Mouse (Mus musculus) megakaryocyte, embryonic 14.5 days (primary cell): ENCODE results near the gene Tmem198. TPM values are rescaled to one million over a fixed set of nuclear protein-coding genes. Genes with fewer than 3 reads are reported as not detected.

Source experiments
- H3K27me3 ChIP-seq: replicated peaks from 2 replicates; pipeline ENCODE3; 2012; ENCODE audit warnings: inconsistent platforms
- H3K36me3 ChIP-seq: replicated peaks from 2 replicates; pipeline ENCODE3; 2012; ENCODE audit warnings: low read length, inconsistent platforms, mixed read lengths
- H3K4me1 ChIP-seq: 2 replicates; pipeline ENCODE4 v1.6.1; 2012; ENCODE audit warnings: inconsistent platforms
- H3K4me3 ChIP-seq: replicated peaks from 2 replicates; pipeline ENCODE3; 2012; ENCODE audit warnings: moderate library complexity, mild to moderate bottlenecking, inconsistent platforms
- H3K9me3 ChIP-seq: 2 replicates; pipeline ENCODE4 v1.6.1; 2012; ENCODE audit warnings: inconsistent platforms
- FLI1 ChIP-seq: IDR thresholded peaks from 2 replicates; pipeline ENCODE4 v1.6.1; 2012; ENCODE audit warnings: low read length, inconsistent platforms, mixed read lengths
- GATA1 ChIP-seq: IDR thresholded peaks from 3 replicates; pipeline ENCODE4 v1.6.1; 2012; ENCODE audit warnings: mixed read lengths, low read length, inconsistent platforms, borderline replicate concordance
- polyA plus RNA-seq: library from polyadenylated mRNA; stranded (reverse); fragments of >175 nt; gene quantifications from 2 replicates; pipeline ENCODE4 v1.2.3, GENCODE M21; 2012; ENCODE audit warnings: low replicate concordance; ENCODE audit not compliant: insufficient read depth

The Tmem198 gene
- polyA plus RNA-seq, 1 experiment, result 1.7 TPM

- Histone ChIP-seq H3K9me3 (no peaks in the 10 kb centered on the region), H3K4me1 (peaks cover 36% of the 10 kb centered on the region), H3K36me3 (no peaks in the 10 kb centered on the region), H3K4me3 (peak overlapping the region; percentile 64), H3K27me3 (peaks cover 94% of the 10 kb centered on the region)
- TF ChIP-seq FLI1, result no peak
- no peak for TF ChIP-seq GATA1
Measured at GRCm38 (mm10) chr1:75467215-75467927, 12.0 kb upstream of the Tmem198 start.

DNA sequence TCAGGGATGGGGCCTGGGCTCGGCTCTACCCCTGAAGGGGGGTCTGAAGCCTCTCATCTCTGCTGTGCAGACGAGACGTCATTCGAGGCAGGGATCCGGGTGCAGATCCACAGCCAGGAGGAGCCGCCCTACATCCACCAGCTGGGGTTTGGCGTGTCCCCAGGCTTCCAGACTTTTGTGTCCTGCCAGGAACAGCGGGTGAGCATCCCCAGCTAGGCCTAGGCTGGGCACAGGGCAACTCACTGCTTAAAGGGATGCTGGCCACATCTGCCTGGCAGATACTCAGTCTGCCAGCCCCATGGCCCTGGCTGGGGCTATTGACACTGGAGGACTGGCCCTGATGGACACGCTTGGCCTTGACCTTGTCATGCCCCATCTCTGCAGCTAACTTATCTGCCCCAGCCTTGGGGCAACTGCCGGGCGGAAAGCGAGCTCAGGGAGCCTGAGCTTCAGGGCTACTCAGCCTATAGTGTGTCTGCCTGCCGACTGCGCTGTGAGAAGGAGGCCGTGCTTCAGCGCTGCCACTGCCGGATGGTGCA, 10.0 kb upstream of the Tmem198 start:
- Histone ChIP-seq H3K9me3 (no peaks in the 10 kb centered on the region), H3K4me3 (no peak overlapping the region), H3K27me3 (peaks cover 96% of the 10 kb centered on the region), H3K36me3 (peaks cover 3% of the 10 kb centered on the region), H3K4me1 (peaks cover 21% of the 10 kb centered on the region)
- TF ChIP-seq GATA1, result no peak
- TF ChIP-seq FLI1, result no peak

- Histone ChIP-seq H3K4me1 (peaks cover 32% of the 10 kb centered on the region), H3K27me3 (peaks cover 98% of the 10 kb centered on the region), H3K36me3 (peaks cover 27% of the 10 kb centered on the region), H3K4me3 (no peak overlapping the region), H3K9me3 (no peaks in the 10 kb centered on the region)
- TF ChIP-seq FLI1 (no peak), GATA1 (no peak)
Measured at GRCm38 (mm10) chr1:75476441-75476840, 2.9 kb upstream of the Tmem198 start.

- H3K27me3 ChIP-seq, result peaks cover 97% of the 10 kb centered on the region
- peak overlapping the region; percentile 93 for H3K4me3 ChIP-seq
- H3K4me1 ChIP-seq, result peaks cover 33% of the 10 kb centered on the region
- peaks cover 2% of the 10 kb centered on the region; the same call in 1 of the 2 replicates for H3K9me3 ChIP-seq
- H3K36me3 ChIP-seq, result peaks cover 27% of the 10 kb centered on the region
- TF ChIP-seq GATA1, result no peak
- no peak for TF ChIP-seq FLI1
Measured at GRCm38 (mm10) chr1:75477264-75477965, 1.9 kb upstream of the Tmem198 start.

DNA sequence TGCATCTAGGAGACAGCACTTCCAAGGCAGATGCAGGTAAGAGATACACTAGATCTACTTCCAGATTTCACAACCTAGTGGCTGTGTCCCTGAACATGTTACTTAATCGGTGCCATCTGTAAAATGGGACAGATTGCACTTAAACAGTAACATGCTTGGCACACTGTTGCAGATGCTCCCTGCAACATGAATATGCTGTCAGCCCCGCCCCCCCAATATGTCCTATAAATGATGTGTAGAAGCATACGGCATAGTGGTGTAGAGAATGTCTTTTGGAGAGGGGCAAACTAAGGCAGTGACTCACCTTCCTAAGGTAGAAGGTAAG, 1.4 kb upstream of the Tmem198 start:
- TF ChIP-seq GATA1 (no peak), FLI1 (no peak)
- Histone ChIP-seq H3K9me3 (peaks cover 7% of the 10 kb centered on the region; the same call in 1 of the 2 replicates), H3K36me3 (peaks cover 27% of the 10 kb centered on the region), H3K27me3 (peaks cover 97% of the 10 kb centered on the region), H3K4me1 (peaks cover 35% of the 10 kb centered on the region), H3K4me3 (peak overlapping the region; percentile 93)

- Histone ChIP-seq H3K4me3 (peak overlapping the region; percentile 93), H3K36me3 (peaks cover 27% of the 10 kb centered on the region), H3K27me3 (peaks cover 97% of the 10 kb centered on the region), H3K9me3 (peaks cover 7% of the 10 kb centered on the region; the same call in 1 of the 2 replicates), H3K4me1 (peaks cover 35% of the 10 kb centered on the region)
- TF ChIP-seq GATA1 (no peak), FLI1 (no peak)
Measured at GRCm38 (mm10) chr1:75478497-75478896, 835 bp upstream of the Tmem198 start.

GRCm38 (mm10) chr1:75479635-75479989, 280 bp downstream of the Tmem198 start:
- H3K36me3 ChIP-seq, result peaks cover 22% of the 10 kb centered on the region
- H3K9me3 ChIP-seq, result peaks cover 7% of the 10 kb centered on the region; the same call in 1 of the 2 replicates
- H3K4me3 ChIP-seq, result peak overlapping the region; percentile 93
- peaks cover 97% of the 10 kb centered on the region for H3K27me3 ChIP-seq
- H3K4me1 ChIP-seq, result peaks cover 35% of the 10 kb centered on the region
- TF ChIP-seq FLI1, result no peak
- no peak for TF ChIP-seq GATA1

GRCm38 (mm10) chr1:75480036-75480435, 704 bp downstream of the Tmem198 start:
- no peak for TF ChIP-seq GATA1
- peaks cover 97% of the 10 kb centered on the region for H3K27me3 ChIP-seq
- H3K9me3 ChIP-seq, result peaks cover 7% of the 10 kb centered on the region; the same call in 1 of the 2 replicates
- H3K4me1 ChIP-seq, result peaks cover 35% of the 10 kb centered on the region
- peak overlapping the region; percentile 93 for H3K4me3 ChIP-seq
- peaks cover 17% of the 10 kb centered on the region for H3K36me3 ChIP-seq

GRCm38 (mm10) chr1:75480735-75481134, 1.4 kb downstream of the Tmem198 start:
- Histone ChIP-seq H3K36me3 (peaks cover 10% of the 10 kb centered on the region), H3K4me1 (peaks cover 35% of the 10 kb centered on the region), H3K27me3 (peaks cover 97% of the 10 kb centered on the region), H3K9me3 (peaks cover 7% of the 10 kb centered on the region; the same call in 1 of the 2 replicates), H3K4me3 (no peak overlapping the region)
- TF ChIP-seq GATA1, result no peak
- TF ChIP-seq FLI1, result no peak

DNA sequence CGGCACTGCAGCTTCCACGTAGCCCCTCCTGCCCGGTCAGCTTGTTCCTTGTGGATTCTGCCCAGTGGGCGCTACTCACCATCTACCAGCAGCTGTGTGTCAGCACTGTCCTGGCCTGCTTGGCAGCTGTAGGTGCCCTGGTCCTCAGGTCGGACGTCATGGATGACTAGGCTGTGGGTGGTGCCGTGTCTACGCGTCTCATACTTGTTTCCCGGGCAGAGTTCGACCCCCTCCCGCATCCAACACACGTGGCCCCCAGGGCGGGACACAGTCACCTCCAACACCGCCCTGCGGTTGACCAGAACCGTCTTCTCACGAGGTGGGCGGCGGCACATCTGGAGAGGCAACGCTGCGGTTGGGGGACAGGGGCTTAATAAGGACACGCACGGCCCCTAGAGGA, 7.2 kb downstream of the Tmem198 start:
- Histone ChIP-seq H3K27me3 (peaks cover 99% of the 10 kb centered on the region), H3K9me3 (peaks cover 7% of the 10 kb centered on the region; the same call in 1 of the 2 replicates), H3K4me3 (peak overlapping the region; percentile 89), H3K36me3 (no peaks in the 10 kb centered on the region), H3K4me1 (peaks cover 20% of the 10 kb centered on the region)
- no peak for TF ChIP-seq GATA1
- TF ChIP-seq FLI1, result no peak
